Mouse (Mus musculus) stomach, postnatal 0 days (tissue): Measurements from ENCODE around the gene Mylk. TPM values are rescaled to one million over a fixed set of nuclear protein-coding genes. Genes with fewer than 3 reads are reported as not detected.

Experiments used
- ATAC-seq: fragments of 200-750 bp; cut with Nextera tagmentation; 2 replicates; pipeline ENCODE4 v1.8.0; 2017; ENCODE audit not compliant: low FRiP score, low TSS enrichment
- DNase-seq: peaks from one replicate; pipeline ENCODE4 v3.0.0-alpha.2; 2016; ENCODE audit warnings: low spot score
- H3K27ac ChIP-seq: fragments of 300-500 bp; sonication (generic); replicated peaks from 2 replicates; pipeline ENCODE4 v1.5.1; 2014; ENCODE audit warnings: mild to moderate bottlenecking, control low read depth
- H3K27me3 ChIP-seq: fragments of 300-500 bp; sonication (generic); 2 replicates; pipeline ENCODE4 v1.6.1; 2014; ENCODE audit warnings: low read length; ENCODE audit not compliant: control insufficient read depth, insufficient read depth
- H3K36me3 ChIP-seq: fragments of 300-500 bp; sonication (generic); 2 replicates; pipeline ENCODE4 v1.6.1; 2014; ENCODE audit warnings: low read length, mixed read lengths; ENCODE audit not compliant: control insufficient read depth, insufficient read depth
- H3K4me1 ChIP-seq: fragments of 300-500 bp; sonication (generic); replicated peaks from 2 replicates; pipeline ENCODE4 v1.6.1; 2014; ENCODE audit warnings: antibody characterized with exemption; ENCODE audit not compliant: control insufficient read depth, insufficient read depth
- H3K4me2 ChIP-seq: fragments of 300-500 bp; sonication (generic); replicated peaks from 2 replicates; pipeline ENCODE4 v1.6.1; 2014; ENCODE audit warnings: low read depth, mild to moderate bottlenecking, control low read depth, moderate library complexity
- H3K4me3 ChIP-seq: fragments of 300-500 bp; sonication (generic); 2 replicates; pipeline ENCODE4 v1.5.1; 2014; ENCODE audit warnings: low read depth, low read length, control low read depth
- H3K9ac ChIP-seq: fragments of 300-500 bp; sonication (generic); 2 replicates; pipeline ENCODE4 v1.6.1; 2014; ENCODE audit warnings: mild to moderate bottlenecking, low read length, control low read depth, mixed read lengths
- H3K9me3 ChIP-seq: fragments of 300-500 bp; sonication (generic); 2 replicates; pipeline ENCODE4 v1.6.1; 2016; ENCODE audit warnings: low read length; ENCODE audit not compliant: control insufficient read depth
- CTCF ChIP-seq: IDR thresholded peaks from 2 replicates; pipeline ENCODE4 v1.5.1; 2016; ENCODE audit warnings: antibody characterized with exemption, low read depth, mild to moderate bottlenecking, moderate library complexity
- EP300 ChIP-seq: optimal IDR thresholded peaks from 2 replicates; pipeline ENCODE3; 2016; ENCODE audit warnings: antibody characterized with exemption
- WGBS: fragments of 180-500 bp; shearing (Covaris S2); extraction: QIAGEN DNeasy Blood & Tissue Kit; methylation state at CpG from one replicate; pipeline ENCODE4 v1.1.7; 2014; 5-methylcytosine and 5-hydroxymethylcytosine counted together
- polyA plus RNA-seq: library from polyadenylated mRNA; unstranded; fragments of >200 nt; fragmentation: Nextera tagmentation; extraction: Ambion mirVana; gene quantifications from 2 replicates; pipeline ENCODE4 v1.2.1, GENCODE M21; 2015

Mylk gene
- polyA plus RNA-seq, 1 experiment from 2014 or later: 480 TPM

- DNase-seq (no peak), ATAC-seq (no peak)
- WGBS: 92% methylated on average over 3 of the region's 3 CpGs
Measured at GRCm38 (mm10) chr16:34946301-34946700, 201.3 kb downstream of the Mylk start.

GRCm38 (mm10) chr16:34950935-34951334 is 205.9 kb downstream of the Mylk start:
- H3K9me3 ChIP-seq: no peaks in the 10 kb centered on the region
- no peak overlapping the region for H3K4me3 ChIP-seq
- no peaks in the 10 kb centered on the region for H3K27me3 ChIP-seq
- H3K27ac ChIP-seq: no peak overlapping the region
- no peak for TF ChIP-seq EP300
- TF ChIP-seq CTCF: no peak
- H3K36me3 ChIP-seq: 0 out of 2 replicates have a peak, but pooled peaks cover 2% of the 10 kb centered on the region
- no peak overlapping the region for H3K4me2 ChIP-seq
- DNase-seq (no peak), ATAC-seq (no peak)
- H3K9ac ChIP-seq: no peak overlapping the region
- H3K4me1 ChIP-seq: no peaks in the 10 kb centered on the region
- 82% methylated on average over 9 of the region's 9 CpGs for WGBS

More at GRCm38 (mm10) chr16:34946301-34946700, 201.3 kb downstream of the Mylk start:
- Histone ChIP-seq H3K4me3 (no peak overlapping the region), H3K27ac (no peak overlapping the region), H3K27me3 (no peaks in the 10 kb centered on the region), H3K9me3 (no peaks in the 10 kb centered on the region), H3K4me2 (no peak overlapping the region), H3K36me3 (peaks cover 7% of the 10 kb centered on the region; the same call in 1 of the 2 replicates), H3K9ac (no peak overlapping the region), H3K4me1 (no peaks in the 10 kb centered on the region)
- TF ChIP-seq EP300 (no peak), CTCF (no peak)

- no peak overlapping the region for H3K27ac ChIP-seq
- ATAC-seq: no peak
- DNase-seq: no peak
- no peak overlapping the region for H3K9ac ChIP-seq
- 57% methylated on average over 5 of the region's 5 CpGs for WGBS
- H3K4me3 ChIP-seq: no peak overlapping the region
- no peak overlapping the region for H3K4me2 ChIP-seq
- no peaks in the 10 kb centered on the region for H3K9me3 ChIP-seq
- 0 out of 2 replicates have a peak, but pooled peaks cover 4% of the 10 kb centered on the region for H3K36me3 ChIP-seq
- H3K27me3 ChIP-seq: no peaks in the 10 kb centered on the region
- H3K4me1 ChIP-seq: no peaks in the 10 kb centered on the region
- TF ChIP-seq CTCF: no peak
- TF ChIP-seq EP300: no peak
Measured at GRCm38 (mm10) chr16:34952254-34952653, 207.2 kb downstream of the Mylk start.

GRCm38 (mm10) chr16:34952798-34953197 is 207.8 kb downstream of the Mylk start:
- H3K27me3 ChIP-seq: no peaks in the 10 kb centered on the region
- peaks cover 7% of the 10 kb centered on the region; the same call in 1 of the 2 replicates for H3K36me3 ChIP-seq
- no peak for TF ChIP-seq EP300
- 78% methylated on average over 3 of the region's 3 CpGs for WGBS
- H3K4me1 ChIP-seq: no peaks in the 10 kb centered on the region
- no peak overlapping the region for H3K4me3 ChIP-seq
- no peak overlapping the region for H3K27ac ChIP-seq
- H3K4me2 ChIP-seq: no peak overlapping the region
- DNase-seq (no peak), ATAC-seq (no peak)
- no peaks in the 10 kb centered on the region for H3K9me3 ChIP-seq
- no peak overlapping the region for H3K9ac ChIP-seq

GRCm38 (mm10) chr16:34953501-34953900 is 208.5 kb downstream of the Mylk start:
- DNase-seq (no peak), ATAC-seq (no peak)
- Histone ChIP-seq H3K27ac (no peak overlapping the region), H3K27me3 (no peaks in the 10 kb centered on the region), H3K4me2 (no peak overlapping the region), H3K4me3 (no peak overlapping the region), H3K9ac (no peak overlapping the region), H3K4me1 (no peaks in the 10 kb centered on the region), H3K9me3 (no peaks in the 10 kb centered on the region), H3K36me3 (peaks cover 7% of the 10 kb centered on the region; the same call in 1 of the 2 replicates)
- TF ChIP-seq EP300 (no peak), CTCF (no peak)
- WGBS: 84% methylated on average over 10 of the region's 10 CpGs

GRCm38 (mm10) chr16:34957487-34958230 is 212.6 kb downstream of the Mylk start:
- 0 out of 2 replicates have a peak, but pooled peaks cover 2% of the 10 kb centered on the region for H3K4me1 ChIP-seq
- DNase-seq: no peak

More at GRCm38 (mm10) chr16:34957487-34958230, 212.6 kb downstream of the Mylk start:
- WGBS: 62% methylated on average over 8 of the region's 8 CpGs
- H3K36me3 ChIP-seq: peaks cover 7% of the 10 kb centered on the region; the same call in 1 of the 2 replicates
- TF ChIP-seq EP300: no peak
- peak; percentile 68 for TF ChIP-seq CTCF
- H3K9me3 ChIP-seq: no peaks in the 10 kb centered on the region
- no peak overlapping the region for H3K4me2 ChIP-seq
- H3K4me3 ChIP-seq: no peak overlapping the region
- no peaks in the 10 kb centered on the region for H3K27me3 ChIP-seq
- H3K27ac ChIP-seq: peak overlapping the region; percentile 90
- H3K9ac ChIP-seq: no peak overlapping the region
- no peak for ATAC-seq
